Mouse (Mus musculus): ENCODE measurements around the gene Gng13. TPM values are rescaled to one million over a fixed set of nuclear protein-coding genes. Genes with fewer than 3 reads are reported as not detected.
A peak's percentile ranks its signal among the peaks of the same experiment; 100 is the strongest.

Gene Gng13
- polyA plus RNA-seq, 1 experiment from 2014 or later = 1.9 TPM

DNA sequence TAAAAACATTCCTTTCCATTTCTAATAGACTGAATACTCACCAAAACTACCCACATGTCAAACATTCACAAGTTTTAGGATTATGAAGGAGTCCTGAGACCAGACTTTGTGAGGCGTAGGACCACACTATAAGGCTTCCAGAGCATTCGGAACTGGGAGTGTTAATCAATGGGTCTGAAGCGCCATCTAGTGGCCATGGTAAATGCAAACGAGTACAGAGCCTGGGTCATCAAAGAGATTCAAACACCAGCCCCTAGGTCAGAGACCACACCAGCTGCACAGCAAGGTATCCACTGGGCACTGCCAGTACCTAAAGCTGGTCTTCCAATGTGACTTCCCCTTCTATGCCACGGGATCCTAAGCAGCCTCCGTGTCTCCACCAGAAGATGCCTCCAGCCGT is 18.5 kb upstream of the Gng13 start:
- no peaks in the 10 kb centered on the region for H3K27me3 ChIP-seq (replicated peaks; ENCODE audit: control insufficient read depth, insufficient read depth, low read length)
- H3K4me1 ChIP-seq (ENCODE audit: control insufficient read depth, insufficient read depth, low read length) = no peaks in the 10 kb centered on the region
- WGBS = 11% methylated on average over 7 of the region's 7 CpGs
- no peaks in the 10 kb centered on the region for H3K9me3 ChIP-seq (ENCODE audit: control insufficient read depth, low read length)
- no peak overlapping the region for H3K27ac ChIP-seq (ENCODE audit: low read length)
- no peaks in the 10 kb centered on the region for H3K36me3 ChIP-seq (ENCODE audit: control insufficient read depth, insufficient read depth, low read length)
- H3K4me2 ChIP-seq (ENCODE audit: low read depth, low read length) = no peak overlapping the region
- no peak overlapping the region for H3K4me3 ChIP-seq (ENCODE audit: low read length)
- no peak; the same call in 1 of the 2 replicates for ATAC-seq
- no peak overlapping the region for H3K9ac ChIP-seq (ENCODE audit: low read depth, low read length)

DNA sequence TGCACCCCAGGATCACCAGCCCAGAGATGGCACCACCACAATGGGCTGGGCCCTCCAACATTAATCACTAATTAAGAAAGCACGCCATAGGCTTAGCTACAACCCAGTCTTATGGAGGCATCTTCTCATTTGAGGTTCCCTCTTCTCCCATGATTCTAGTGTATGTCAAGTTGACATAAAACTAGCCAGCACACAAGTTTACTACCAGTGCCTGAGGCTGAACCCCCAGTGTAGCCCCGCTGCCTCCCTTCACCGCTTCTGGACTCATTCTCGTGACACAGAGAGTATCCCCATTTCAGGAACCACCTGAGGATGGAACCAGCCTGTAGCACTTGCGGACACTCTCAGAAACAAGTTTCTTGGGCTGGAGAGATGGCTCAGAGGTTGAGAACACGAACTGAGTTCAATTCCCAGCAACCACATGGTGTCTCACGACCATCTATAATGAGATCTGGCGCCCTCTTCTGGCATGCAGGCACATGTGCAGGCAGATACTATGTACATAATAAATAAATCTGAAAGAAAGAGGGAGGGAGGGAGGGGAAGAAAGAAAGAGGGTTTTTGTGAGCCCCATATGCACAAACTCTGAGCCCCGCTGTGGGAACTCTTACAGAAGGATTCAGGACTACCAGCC is 16.0 kb upstream of the Gng13 start:
- 63% methylated on average over 9 of the region's 9 CpGs for WGBS
- ATAC-seq = no peak
- H3K9me3 ChIP-seq (ENCODE audit: control insufficient read depth, low read length) = no peaks in the 10 kb centered on the region
- H3K4me1 ChIP-seq (ENCODE audit: control insufficient read depth, insufficient read depth, low read length) = no peaks in the 10 kb centered on the region
- H3K4me2 ChIP-seq (ENCODE audit: low read depth, low read length) = no peak overlapping the region
- no peaks in the 10 kb centered on the region for H3K27me3 ChIP-seq (replicated peaks; ENCODE audit: control insufficient read depth, insufficient read depth, low read length)
- H3K9ac ChIP-seq (ENCODE audit: low read depth, low read length) = no peak overlapping the region
- H3K27ac ChIP-seq (ENCODE audit: low read length) = no peak overlapping the region
- H3K36me3 ChIP-seq (ENCODE audit: control insufficient read depth, insufficient read depth, low read length) = no peaks in the 10 kb centered on the region
- H3K4me3 ChIP-seq (ENCODE audit: low read length) = no peak overlapping the region

GRCm38 (mm10) chr17:25709994-25710393 is 7.0 kb upstream of the Gng13 start:
- no peaks in the 10 kb centered on the region for H3K4me1 ChIP-seq (ENCODE audit: control insufficient read depth, insufficient read depth, low read length)
- no peaks in the 10 kb centered on the region for H3K9me3 ChIP-seq (ENCODE audit: control insufficient read depth, low read length)
- H3K4me2 ChIP-seq (ENCODE audit: low read depth, low read length) = no peak overlapping the region
- H3K36me3 ChIP-seq (ENCODE audit: control insufficient read depth, insufficient read depth, low read length) = no peaks in the 10 kb centered on the region
- H3K4me3 ChIP-seq (ENCODE audit: low read length) = no peak overlapping the region
- WGBS = 87% methylated on average over 2 of the region's 2 CpGs
- ATAC-seq = no peak
- no peaks in the 10 kb centered on the region for H3K27me3 ChIP-seq (replicated peaks; ENCODE audit: control insufficient read depth, insufficient read depth, low read length)
- H3K27ac ChIP-seq (ENCODE audit: low read length) = no peak overlapping the region
- no peak overlapping the region for H3K9ac ChIP-seq (ENCODE audit: low read depth, low read length)

GRCm38 (mm10) chr17:25711136-25711535 is 5.8 kb upstream of the Gng13 start:
- no peaks in the 10 kb centered on the region for H3K36me3 ChIP-seq (ENCODE audit: control insufficient read depth, insufficient read depth, low read length)
- H3K27ac ChIP-seq (ENCODE audit: low read length) = no peak overlapping the region
- no peaks in the 10 kb centered on the region for H3K9me3 ChIP-seq (ENCODE audit: control insufficient read depth, low read length)
- no peak overlapping the region for H3K9ac ChIP-seq (ENCODE audit: low read depth, low read length)
- H3K27me3 ChIP-seq (replicated peaks; ENCODE audit: control insufficient read depth, insufficient read depth, low read length) = no peaks in the 10 kb centered on the region
- no peak overlapping the region for H3K4me2 ChIP-seq (ENCODE audit: low read depth, low read length)
- ATAC-seq = no peak
- no peak overlapping the region for H3K4me3 ChIP-seq (ENCODE audit: low read length)
- 82% methylated on average over 4 of the region's 4 CpGs for WGBS
- H3K4me1 ChIP-seq (ENCODE audit: control insufficient read depth, insufficient read depth, low read length) = no peaks in the 10 kb centered on the region

DNA sequence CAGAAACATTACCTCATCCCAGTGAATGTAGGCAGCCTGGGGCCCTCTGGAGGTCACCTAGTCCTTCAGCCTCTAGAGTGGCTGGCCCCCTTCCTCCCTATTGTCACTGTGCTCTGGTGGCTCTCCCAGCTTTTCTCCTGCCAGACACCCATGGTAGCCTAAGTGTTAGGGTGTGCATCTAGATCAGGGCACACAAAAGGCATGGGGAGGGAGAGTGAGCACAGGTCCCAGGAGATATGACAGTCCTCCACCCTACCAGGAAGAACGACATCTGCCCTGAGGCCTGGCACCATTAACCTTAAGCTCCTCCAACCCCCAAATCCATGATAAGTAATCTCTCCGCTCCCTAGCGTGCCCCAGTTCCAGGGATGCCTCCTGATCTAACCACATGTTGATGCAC is 1.3 kb upstream of the Gng13 start:
- peaks cover 13% of the 10 kb centered on the region for H3K4me1 ChIP-seq (ENCODE audit: control insufficient read depth, insufficient read depth, low read length)
- ATAC-seq = no peak
- H3K9me3 ChIP-seq (ENCODE audit: control insufficient read depth, low read length) = no peaks in the 10 kb centered on the region
- no peak overlapping the region for H3K9ac ChIP-seq (ENCODE audit: low read depth, low read length)
- H3K4me3 ChIP-seq (ENCODE audit: low read length) = no peak overlapping the region
- H3K27ac ChIP-seq (ENCODE audit: low read length) = no peak overlapping the region
- H3K36me3 ChIP-seq (ENCODE audit: control insufficient read depth, insufficient read depth, low read length) = peaks cover 3% of the 10 kb centered on the region; the same call in 1 of the 2 replicates
- peaks cover 21% of the 10 kb centered on the region for H3K27me3 ChIP-seq (replicated peaks; ENCODE audit: control insufficient read depth, insufficient read depth, low read length)
- WGBS = 64% methylated on average over 3 of the region's 3 CpGs
- H3K4me2 ChIP-seq (ENCODE audit: low read depth, low read length) = no peak overlapping the region

- Histone ChIP-seq H3K9ac (ENCODE audit: low read depth, low read length) (no peak overlapping the region), H3K4me1 (ENCODE audit: control insufficient read depth, insufficient read depth, low read length) (peaks cover 13% of the 10 kb centered on the region), H3K4me3 (ENCODE audit: low read length) (no peak overlapping the region), H3K36me3 (ENCODE audit: control insufficient read depth, insufficient read depth, low read length) (peaks cover 3% of the 10 kb centered on the region; the same call in 1 of the 2 replicates), H3K4me2 (ENCODE audit: low read depth, low read length) (no peak overlapping the region), H3K27me3 (replicated peaks; ENCODE audit: control insufficient read depth, insufficient read depth, low read length) (peaks cover 21% of the 10 kb centered on the region), H3K27ac (ENCODE audit: low read length) (no peak overlapping the region), H3K9me3 (ENCODE audit: control insufficient read depth, low read length) (no peaks in the 10 kb centered on the region)
- WGBS = 10% methylated on average over 6 of the region's 6 CpGs
- ATAC-seq = no peak
Measured at GRCm38 (mm10) chr17:25716130-25716529, 841 bp upstream of the Gng13 start.

DNA sequence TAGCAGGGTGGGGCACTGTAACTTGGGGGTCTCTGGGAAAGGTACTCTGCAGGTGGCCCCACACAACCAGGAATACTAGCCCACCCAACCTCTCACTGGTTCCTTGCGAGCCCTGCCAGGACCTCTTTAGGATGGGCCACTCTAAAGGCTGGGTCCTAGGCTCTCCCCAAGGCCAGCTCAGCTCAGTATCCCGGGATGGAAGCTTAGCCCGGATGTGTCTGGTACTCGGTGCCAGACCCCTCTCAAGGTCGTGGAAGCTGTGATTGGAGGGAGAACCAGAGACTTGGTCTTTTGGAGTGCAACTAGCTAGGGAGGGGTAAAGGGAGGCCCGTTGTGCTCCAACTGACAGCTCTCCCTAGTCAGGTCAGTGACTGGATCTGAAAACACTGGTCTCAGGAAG is 720 bp downstream of the Gng13 start:
- Histone ChIP-seq H3K9me3 (ENCODE audit: control insufficient read depth, low read length) (no peaks in the 10 kb centered on the region), H3K4me2 (ENCODE audit: low read depth, low read length) (peak overlapping the region; percentile 81), H3K9ac (ENCODE audit: low read depth, low read length) (peak overlapping the region; percentile 44), H3K4me3 (ENCODE audit: low read length) (peak overlapping the region; percentile 47), H3K27ac (ENCODE audit: low read length) (no peak overlapping the region), H3K27me3 (replicated peaks; ENCODE audit: control insufficient read depth, insufficient read depth, low read length) (peaks cover 21% of the 10 kb centered on the region), H3K36me3 (ENCODE audit: control insufficient read depth, insufficient read depth, low read length) (peaks cover 5% of the 10 kb centered on the region; the same call in 1 of the 2 replicates), H3K4me1 (ENCODE audit: control insufficient read depth, insufficient read depth, low read length) (peaks cover 13% of the 10 kb centered on the region)
- 13% methylated on average over 6 of the region's 6 CpGs for WGBS
- ATAC-seq = no peak

GRCm38 (mm10) chr17:25721476-25721875 is 4.5 kb downstream of the Gng13 start:
- H3K4me1 ChIP-seq (ENCODE audit: control insufficient read depth, insufficient read depth, low read length) = peaks cover 20% of the 10 kb centered on the region
- WGBS = 96% methylated on average over 5 of the region's 5 CpGs
- H3K4me2 ChIP-seq (ENCODE audit: low read depth, low read length) = no peak overlapping the region
- peaks cover 18% of the 10 kb centered on the region for H3K27me3 ChIP-seq (replicated peaks; ENCODE audit: control insufficient read depth, insufficient read depth, low read length)
- no peak overlapping the region for H3K4me3 ChIP-seq (ENCODE audit: low read length)
- peaks cover 13% of the 10 kb centered on the region for H3K36me3 ChIP-seq (ENCODE audit: control insufficient read depth, insufficient read depth, low read length)
- no peak overlapping the region for H3K27ac ChIP-seq (ENCODE audit: low read length)
- H3K9me3 ChIP-seq (ENCODE audit: control insufficient read depth, low read length) = no peaks in the 10 kb centered on the region
- ATAC-seq = no peak
- no peak overlapping the region for H3K9ac ChIP-seq (ENCODE audit: low read depth, low read length)

DNA sequence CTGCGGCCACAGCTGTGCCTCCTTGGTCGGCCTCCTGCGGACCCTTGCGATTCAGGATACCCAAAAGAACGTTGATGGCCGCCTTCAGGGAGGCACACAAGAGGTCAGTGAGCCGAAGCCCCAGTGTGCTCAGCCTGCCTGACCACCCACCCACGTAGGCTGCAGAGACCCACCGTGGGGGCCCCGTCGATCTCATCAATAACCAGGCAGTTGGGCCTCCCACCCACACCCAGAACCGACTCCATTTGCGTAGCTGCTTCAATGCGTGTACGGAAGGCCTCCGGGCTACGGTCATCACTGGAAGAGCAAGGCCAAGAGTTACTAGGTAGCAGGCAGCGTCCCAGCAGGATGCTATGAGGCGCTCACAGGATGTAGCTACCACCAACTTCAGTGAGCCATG is 6.5 kb downstream of the Gng13 start:
- Histone ChIP-seq H3K36me3 (ENCODE audit: control insufficient read depth, insufficient read depth, low read length) (peaks cover 13% of the 10 kb centered on the region), H3K9ac (ENCODE audit: low read depth, low read length) (no peak overlapping the region), H3K9me3 (ENCODE audit: control insufficient read depth, low read length) (no peaks in the 10 kb centered on the region), H3K27me3 (replicated peaks; ENCODE audit: control insufficient read depth, insufficient read depth, low read length) (no peaks in the 10 kb centered on the region), H3K4me2 (ENCODE audit: low read depth, low read length) (no peak overlapping the region), H3K4me1 (ENCODE audit: control insufficient read depth, insufficient read depth, low read length) (peaks cover 17% of the 10 kb centered on the region), H3K4me3 (ENCODE audit: low read length) (no peak overlapping the region), H3K27ac (ENCODE audit: low read length) (no peak overlapping the region)
- WGBS = 94% methylated on average over 19 of the region's 19 CpGs
- ATAC-seq = no peak

- WGBS = 79% methylated on average over 7 of the region's 7 CpGs
- no peak overlapping the region for H3K4me3 ChIP-seq (ENCODE audit: low read length)
- no peak overlapping the region for H3K27ac ChIP-seq (ENCODE audit: low read length)
- no peak for ATAC-seq
- H3K4me2 ChIP-seq (ENCODE audit: low read depth, low read length) = no peak overlapping the region
- H3K9me3 ChIP-seq (ENCODE audit: control insufficient read depth, low read length) = no peaks in the 10 kb centered on the region
- H3K36me3 ChIP-seq (ENCODE audit: control insufficient read depth, insufficient read depth, low read length) = peaks cover 13% of the 10 kb centered on the region
- no peaks in the 10 kb centered on the region for H3K27me3 ChIP-seq (replicated peaks; ENCODE audit: control insufficient read depth, insufficient read depth, low read length)
- no peak overlapping the region for H3K9ac ChIP-seq (ENCODE audit: low read depth, low read length)
- peaks cover 21% of the 10 kb centered on the region for H3K4me1 ChIP-seq (ENCODE audit: control insufficient read depth, insufficient read depth, low read length)
Measured at GRCm38 (mm10) chr17:25723919-25724318, 6.9 kb downstream of the Gng13 start.

Data from intestine, embryonic 16.5 days (tissue).